Mouse (Mus musculus) cerebellum, adult (tissue): Measurements from ENCODE around the gene Mrpl34.

Source experiments
- ATAC-seq: cut with Nextera tagmentation; 2 replicates; pipeline ENCODE4 v1.9.2; 2017; ENCODE audit warnings: mild to moderate bottlenecking, moderate library complexity, mixed read lengths; ENCODE audit not compliant: insufficient number of reproducible peaks, low FRiP score, low TSS enrichment

The Mrpl34 gene

GRCm38 (mm10) chr8:71468001-71468400 lies 3.2 kb downstream of the Mrpl34 start:
- ATAC-seq, result no peak

GRCm38 (mm10) chr8:71468916-71469315 lies 4.2 kb downstream of the Mrpl34 start, which contains the start of gene Dda1:
Gene Dda1, plus strand, starts transcription at chr8:71469199.
- peak; percentile 83 for ATAC-seq

- no peak for ATAC-seq
These were observed 4.7 kb downstream of the Mrpl34 start for GRCm38 (mm10) chr8:71469411-71469810.

GRCm38 (mm10) chr8:71470146-71470912 lies 5.6 kb downstream of the Mrpl34 start:
- no peak for ATAC-seq

GRCm38 (mm10) chr8:71470913-71471255 lies 6.1 kb downstream of the Mrpl34 start:
- no peak for ATAC-seq

- no peak for ATAC-seq
These were observed 7.1 kb downstream of the Mrpl34 start for GRCm38 (mm10) chr8:71471861-71472260.

- no peak for ATAC-seq
These were observed 8.0 kb downstream of the Mrpl34 start for GRCm38 (mm10) chr8:71472601-71473386.

GRCm38 (mm10) chr8:71474344-71474743 lies 9.6 kb downstream of the Mrpl34 start:
- ATAC-seq, result no peak

GRCm38 (mm10) chr8:71474785-71475701 lies 10.3 kb downstream of the Mrpl34 start:
- ATAC-seq, result no peak

- ATAC-seq, result no peak
These were observed 10.9 kb downstream of the Mrpl34 start for GRCm38 (mm10) chr8:71475702-71476075.

GRCm38 (mm10) chr8:71476099-71476940 lies 11.6 kb downstream of the Mrpl34 start:
- ATAC-seq, result peak; percentile 65; the same call in 1 of the 2 replicates

- no peak for ATAC-seq
These were observed 12.6 kb downstream of the Mrpl34 start for GRCm38 (mm10) chr8:71477196-71477845.

- ATAC-seq, result no peak
These were observed 14.2 kb downstream of the Mrpl34 start for GRCm38 (mm10) chr8:71478943-71479342.

GRCm38 (mm10) chr8:71483932-71484331 lies 19.2 kb downstream of the Mrpl34 start:
- ATAC-seq, result no peak

GRCm38 (mm10) chr8:71484736-71485135 lies 20.0 kb downstream of the Mrpl34 start:
- no peak for ATAC-seq

- ATAC-seq, result peak; percentile 71
These were observed 20.7 kb downstream of the Mrpl34 start, which contains the start of gene Ano8 for GRCm38 (mm10) chr8:71485142-71486135. Gene Ano8, minus strand, starts transcription at chr8:71485963.

GRCm38 (mm10) chr8:71486136-71486529 lies 21.4 kb downstream of the Mrpl34 start:
- ATAC-seq, result no peak
